8 mouse cellular contexts compared by ENCODE assay signal in the genomic region with DNA sequence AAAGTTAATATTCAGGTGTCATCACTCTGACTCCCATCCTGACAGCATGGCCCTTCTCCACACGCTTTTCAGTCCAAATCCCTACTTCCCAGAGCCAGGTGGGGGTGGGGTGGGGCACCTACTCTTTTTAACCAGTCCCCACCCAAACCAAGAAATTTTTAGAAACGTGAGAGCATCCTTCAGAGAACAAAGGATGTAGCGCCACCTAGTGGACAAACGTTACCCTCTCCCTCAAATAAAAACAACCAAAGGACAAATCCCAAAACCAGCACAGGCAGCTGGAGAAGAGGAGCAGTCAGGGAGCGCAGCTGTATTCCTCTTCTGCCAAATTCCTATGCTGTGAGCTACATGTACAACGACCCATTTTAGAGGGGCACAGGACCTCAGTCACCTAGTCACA.
DNase-seq lines count a peak whose midpoint lies in the region; ATAC-seq and TF ChIP-seq lines count a peak whose summit lies in the region.

No protein-coding gene starts in this region.

- no peak overlapping the region for H3K4me2 ChIP-seq in CH12.LX (ENCODE audit: insufficient read depth, low read depth, poor library complexity, severe bottlenecking)
- no peak overlapping the region for H3K4me2 ChIP-seq in heart, embryonic 13.5 days
- no peak overlapping the region for H3K4me2 ChIP-seq in lung, postnatal 0 days (replicated peaks; ENCODE audit: low read depth, low read length)

- peaks cover 50% of the 10 kb centered on the region for H3K9me3 ChIP-seq in CH12.LX (replicated peaks; ENCODE audit: low read length)
- H3K9me3 ChIP-seq in heart, embryonic 13.5 days, result no peaks in the 10 kb centered on the region
- H3K9me3 ChIP-seq in lung, postnatal 0 days (ENCODE audit: low read length), result no peaks in the 10 kb centered on the region

- no peak overlapping the region for H3K27ac ChIP-seq in CH12.LX (ENCODE audit: insufficient read depth, low read depth)
- H3K27ac ChIP-seq in heart, embryonic 13.5 days (replicated peaks), result peak overlapping the region; percentile 50; the same call in 1 of the 2 replicates
- no peak overlapping the region for H3K27ac ChIP-seq in lung, postnatal 0 days (ENCODE audit: low read length)

- peak; percentile 29 for TF ChIP-seq RAD21 in CH12.LX (IDR thresholded peaks at IDR 0.05; ENCODE audit: low read depth, low read length)

- TF ChIP-seq POLR2A in CH12.LX (IDR thresholded peaks at IDR 0.05; ENCODE audit: low read depth, low read length), result no peak

- H3K36me3 ChIP-seq in CH12.LX (replicated peaks in 1 of 2; ENCODE audit: control insufficient read depth in 1 of 2, insufficient read depth in 1 of 2, low read length in 1 of 2), result no peaks in the 10 kb centered on the region
- H3K36me3 ChIP-seq in heart, embryonic 13.5 days, result no peaks in the 10 kb centered on the region
- H3K36me3 ChIP-seq in lung, postnatal 0 days (ENCODE audit: insufficient read depth, low read length), result no peaks in the 10 kb centered on the region

- H3K4me1 ChIP-seq in CH12.LX (ENCODE audit: control insufficient read depth in 1 of 2, insufficient read depth in 2 of 2), result no peaks in the 10 kb centered on the region
- peaks cover 13% of the 10 kb centered on the region for H3K4me1 ChIP-seq in heart, embryonic 13.5 days
- no peaks in the 10 kb centered on the region for H3K4me1 ChIP-seq in lung, postnatal 0 days (ENCODE audit: insufficient read depth, low read depth, low read length)

- H3K79me2 ChIP-seq in CH12.LX (replicated peaks; ENCODE audit: control insufficient read depth, extremely low read depth, insufficient read depth, poor library complexity, severe bottlenecking), result no peaks in the 10 kb centered on the region

- dilution Hi-C loops in CH12.LX (cut with MboI; ENCODE audit: extremely low pct_ligation_motif_present, extremely low pct_unique_long_range_greater_than_20kb, low sequenced_read_pairs), result no loop called here

- H3K4me3 ChIP-seq in CH12.LX (replicated peaks in 1 of 3; ENCODE audit: low read depth in 2 of 3, low read length in 2 of 3, poor library complexity in 1 of 3), result no peak overlapping the region
- H3K4me3 ChIP-seq in heart, embryonic 13.5 days, result no peak overlapping the region
- no peak overlapping the region for H3K4me3 ChIP-seq in lung, postnatal 0 days (ENCODE audit: low read depth, low read length)

- no peaks in the 10 kb centered on the region for H3K27me3 ChIP-seq in CH12.LX (replicated peaks)
- H3K27me3 ChIP-seq in heart, embryonic 13.5 days (replicated peaks), result no peaks in the 10 kb centered on the region
- H3K27me3 ChIP-seq in lung, postnatal 0 days (replicated peaks; ENCODE audit: insufficient read depth, low read length), result no peaks in the 10 kb centered on the region

- no peak; the same call in 1 of the 2 replicates for ATAC-seq in heart, embryonic 13.5 days (ENCODE audit: extremely low read depth, insufficient number of reproducible peaks, low FRiP score, low TSS enrichment)
- ATAC-seq in lung, postnatal 0 days, result no peak
- ATAC-seq in inflammation-experienced regulatory T-cells, adult 6 months, result no peak

- 15% methylated on average over 6 of the region's 6 CpGs for WGBS in heart, embryonic 13.5 days
- WGBS in lung, postnatal 0 days, result 9% methylated on average over 6 of the region's 6 CpGs

- DNase-seq in CH12.LX (ENCODE audit: extremely low read depth), result peak; percentile 24
- DNase-seq in adrenal gland, adult 2 months, result peak; percentile 10
- DNase-seq in embryo, embryonic 9.5 days (ENCODE audit: extremely low spot score), result peak; percentile 73
- DNase-seq in layer of hippocampus, adult 18-20 months (ENCODE audit: low spot score in 2 of 2), result peak; percentile 28 to 80
- peak; percentile 69 for DNase-seq in lung, postnatal 0 days (ENCODE audit: low spot score)
- peak; percentile 66 for DNase-seq in right cerebral cortex, postnatal 14 days

- TF ChIP-seq EP300 in CH12.LX (IDR thresholded peaks at IDR 0.05; ENCODE audit: low read length), result no peak
- TF ChIP-seq EP300 in lung, postnatal 0 days (IDR thresholded peaks at IDR 0.05), result no peak

- H3K9ac ChIP-seq in CH12.LX (ENCODE audit: insufficient read depth, low read depth), result no peak overlapping the region
- no peak overlapping the region for H3K9ac ChIP-seq in heart, embryonic 13.5 days
- H3K9ac ChIP-seq in lung, postnatal 0 days (replicated peaks; ENCODE audit: low read depth), result no peak overlapping the region

- peak; percentile 10 to 34; a peak in 1 of 4 replicates for TF ChIP-seq CTCF in CH12.LX (conservative IDR thresholded peaks at IDR 0.05 in 1 of 2, IDR thresholded peaks at IDR 0.05 in 1 of 2; ENCODE audit: low read depth in 2 of 2, low read length in 2 of 2)
- TF ChIP-seq CTCF in lung, postnatal 0 days (IDR thresholded peaks at IDR 0.05), result peak; percentile 80

- in situ Hi-C loops in CH12.LX (cut with MboI; ENCODE audit: low pct_ligation_motif_present, low pct_unique_long_range_greater_than_20kb, low sequenced_read_pairs), result no loop called here

TF ChIP-seq in CH12.LX, 34 proteins besides CTCF, POLR2A, EP300 and RAD21:
- TF ChIP-seq USF1 (IDR thresholded peaks at IDR 0.05; ENCODE audit: low read depth, low read length) (no peak), TCF12 (IDR thresholded peaks at IDR 0.05; ENCODE audit: low read depth, low read length) (no peak), SMC3 (IDR thresholded peaks at IDR 0.05; ENCODE audit: low read depth, low read length) (no peak), JUND (conservative IDR thresholded peaks at IDR 0.05; ENCODE audit: low read depth, low read length) (no peak), GABPA (IDR thresholded peaks at IDR 0.05; ENCODE audit: insufficient replicate concordance, low read depth, low read length) (no peak), ZC3H11A (IDR thresholded peaks at IDR 0.05; ENCODE audit: low read depth, low read length) (no peak), IRF4 (IDR thresholded peaks at IDR 0.05; ENCODE audit: low read depth, low read length) (no peak), POLR2AphosphoS2 (IDR thresholded peaks at IDR 0.05; ENCODE audit: low read depth, low read length) (no peak), MAX (IDR thresholded peaks at IDR 0.05; ENCODE audit: low read length) (no peak), E2F4 (IDR thresholded peaks at IDR 0.05; ENCODE audit: insufficient replicate concordance, low read depth, low read length) (no peak), MEF2A (IDR thresholded peaks at IDR 0.05; ENCODE audit: borderline replicate concordance, low read depth, low read length) (no peak), ZNF384 (IDR thresholded peaks at IDR 0.05; ENCODE audit: low read depth, low read length) (no peak), MYC (IDR thresholded peaks at IDR 0.05; ENCODE audit: low read depth, low read length) (no peak), JUN (IDR thresholded peaks at IDR 0.05; ENCODE audit: insufficient read depth, low read depth, low read length) (no peak), MXI1 (IDR thresholded peaks at IDR 0.05; ENCODE audit: low read depth, low read length) (no peak), ZKSCAN1 (IDR thresholded peaks at IDR 0.05; ENCODE audit: borderline replicate concordance, low read depth, low read length) (no peak)
TF ChIP-seq in CH12.LX: peak in this region for 0.

Comparison
In these comparisons a context has a peak if more than half of its experiments do, and no peak if none do; other contexts are left out.
1. DNase-seq: peak in every context shown above with its lines; median percentile 73 in embryo, embryonic 9.5 days; 69 in lung, postnatal 0 days; 66 in right cerebral cortex, postnatal 14 days; 54 in layer of hippocampus, adult 18-20 months; 24 in CH12.LX; 10 in adrenal gland, adult 2 months.